Comparison of ENCODE assay signal across 8 mouse cellular contexts in the genomic region with DNA sequence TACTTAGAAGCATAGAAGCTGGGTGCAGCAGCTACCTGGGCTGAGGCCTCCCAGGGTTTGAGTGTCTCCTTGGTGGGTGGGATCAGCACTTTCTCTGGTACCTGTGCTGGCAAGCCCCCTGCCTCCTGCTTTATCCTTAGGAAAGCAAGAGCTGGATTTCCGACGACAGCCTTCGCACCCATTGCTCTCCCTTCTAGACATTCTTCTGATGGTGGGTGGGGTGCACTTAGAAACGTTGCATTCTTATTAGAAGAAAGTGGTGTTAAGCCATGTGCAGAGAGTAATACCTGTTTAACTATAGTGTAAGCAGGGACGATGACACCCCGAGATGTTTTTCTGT. TPM values are rescaled to one million over a fixed set of nuclear protein-coding genes. Genes with fewer than 3 reads are reported as not detected.
A peak's percentile ranks its signal among the peaks of the same experiment; 100 is the strongest.
DNase-seq lines count a peak whose midpoint lies in the region; ATAC-seq and TF ChIP-seq lines count a peak whose summit lies in the region.
"Had no signal": no experiment of that assay in that cellular context is flagged by ENCODE, and none has a peak within 500 bp of the region (broad histone marks: within the 10 kb centered on the region; RNA-seq: fewer than 3 reads in every experiment).

No protein-coding gene starts in this region.

- WGBS in forebrain, postnatal 0 days = 8% methylated on average over 6 of the region's 6 CpGs
- WGBS in liver, embryonic 11.5 days = 33% methylated on average over 6 of the region's 6 CpGs
- WGBS in stomach, embryonic 16.5 days = 21% methylated on average over 6 of the region's 6 CpGs

- ATAC-seq in megakaryocyte, adult 5-6 weeks (ENCODE audit: poor library complexity, severe bottlenecking) = no peak
- no peak for ATAC-seq in forebrain, postnatal 0 days
- ATAC-seq in liver, embryonic 11.5 days (replicated peaks; ENCODE audit: low FRiP score) = no peak
- ATAC-seq in stomach, embryonic 16.5 days (ENCODE audit: insufficient read depth, low FRiP score) = no peak

- H3K4me3 ChIP-seq in megakaryocyte, embryonic 14.5 days (replicated peaks) = peak overlapping the region; percentile 99
- peak overlapping the region; percentile 85 for H3K4me3 ChIP-seq in forebrain, postnatal 0 days (ENCODE audit: low read depth, low read length)
- peak overlapping the region; percentile 65 for H3K4me3 ChIP-seq in liver, embryonic 11.5 days (ENCODE audit: low read depth, low read length)
- peak overlapping the region; percentile 89 for H3K4me3 ChIP-seq in stomach, embryonic 16.5 days (replicated peaks; ENCODE audit: low read length)

- peaks cover 39% of the 10 kb centered on the region for H3K36me3 ChIP-seq in megakaryocyte, embryonic 14.5 days (replicated peaks; ENCODE audit: low read length)
- no peaks in the 10 kb centered on the region for H3K36me3 ChIP-seq in forebrain, postnatal 0 days (ENCODE audit: insufficient read depth)
- H3K36me3 ChIP-seq in liver, embryonic 11.5 days (ENCODE audit: control insufficient read depth, insufficient read depth, low read length) = no peaks in the 10 kb centered on the region; the same call in 1 of the 2 replicates
- H3K36me3 ChIP-seq in stomach, embryonic 16.5 days (ENCODE audit: control insufficient read depth, insufficient read depth, low read length) = no peaks in the 10 kb centered on the region

- DNase-seq in forebrain, postnatal 0 days = no peak
- DNase-seq in liver, embryonic 11.5 days (ENCODE audit: low spot score) = no peak
- no peak for DNase-seq in spleen, postnatal 36 days (ENCODE audit: low spot score in 2 of 2)
- DNase-seq in right cerebral cortex, adult 2 months (ENCODE audit: low spot score in 2 of 2) = no peak
- DNase-seq: thymus, postnatal 36 days had no signal

- peaks cover 52% of the 10 kb centered on the region for H3K4me1 ChIP-seq in megakaryocyte, embryonic 14.5 days
- H3K4me1 ChIP-seq in forebrain, postnatal 0 days (ENCODE audit: insufficient read depth) = 0 out of 2 replicates have a peak, but pooled peaks cover 8% of the 10 kb centered on the region
- no peaks in the 10 kb centered on the region; the same call in 1 of the 2 replicates for H3K4me1 ChIP-seq in liver, embryonic 11.5 days (replicated peaks; ENCODE audit: control insufficient read depth, insufficient read depth, low read length)
- H3K4me1 ChIP-seq in stomach, embryonic 16.5 days (ENCODE audit: control insufficient read depth, insufficient read depth, low read length) = peaks cover 12% of the 10 kb centered on the region

- H3K27me3 ChIP-seq in megakaryocyte, embryonic 14.5 days (replicated peaks) = peaks cover 6% of the 10 kb centered on the region
- H3K27me3 ChIP-seq in forebrain, postnatal 0 days (ENCODE audit: insufficient read depth, low read length) = no peaks in the 10 kb centered on the region
- H3K27me3 ChIP-seq in liver, embryonic 11.5 days (replicated peaks; ENCODE audit: control insufficient read depth, insufficient read depth, low read length) = peaks cover 3% of the 10 kb centered on the region
- no peaks in the 10 kb centered on the region for H3K27me3 ChIP-seq in stomach, embryonic 16.5 days (ENCODE audit: control insufficient read depth, insufficient read depth, low read length)

- H3K9ac ChIP-seq in forebrain, postnatal 0 days = peak overlapping the region; percentile 70
- peak overlapping the region; percentile 6; the same call in 1 of the 2 replicates for H3K9ac ChIP-seq in liver, embryonic 11.5 days (ENCODE audit: low read depth, low read length)
- peak overlapping the region; percentile 94 for H3K9ac ChIP-seq in stomach, embryonic 16.5 days (ENCODE audit: low read length)

- TF ChIP-seq CTCF in forebrain, postnatal 0 days (IDR thresholded peaks at IDR 0.05; ENCODE audit: low read depth) = no peak

- no peaks in the 10 kb centered on the region for H3K9me3 ChIP-seq in megakaryocyte, embryonic 14.5 days
- no peaks in the 10 kb centered on the region for H3K9me3 ChIP-seq in forebrain, postnatal 0 days (ENCODE audit: low read length)
- H3K9me3 ChIP-seq in liver, embryonic 11.5 days (ENCODE audit: control insufficient read depth, low read length) = no peaks in the 10 kb centered on the region
- no peaks in the 10 kb centered on the region for H3K9me3 ChIP-seq in stomach, embryonic 16.5 days (replicated peaks; ENCODE audit: control insufficient read depth, low read length)

- H3K27ac ChIP-seq in forebrain, postnatal 0 days (ENCODE audit: low read depth, low read length) = no peak overlapping the region
- no peak overlapping the region for H3K27ac ChIP-seq in liver, embryonic 11.5 days (ENCODE audit: low read depth, low read length)
- H3K27ac ChIP-seq in stomach, embryonic 16.5 days (ENCODE audit: low read length) = no peak overlapping the region

- H3K4me2 ChIP-seq in forebrain, postnatal 0 days (ENCODE audit: low read depth) = peak overlapping the region; percentile 80
- H3K4me2 ChIP-seq in liver, embryonic 11.5 days = peak overlapping the region; percentile 80
- H3K4me2 ChIP-seq in stomach, embryonic 16.5 days (ENCODE audit: low read depth, low read length) = peak overlapping the region; percentile 61

RNA-seq across cellular contexts. Expression of gene Plpp3, which starts 2.4 kb away (rescaled TPM):
- polyA plus RNA-seq in megakaryocyte, embryonic 14.5 days (2012; ENCODE audit: insufficient read depth, low replicate concordance) = 4.2 and 6.9 TPM in 2 replicates
- 0.29 and 0.48 TPM in 2 replicates for total RNA-seq in megakaryocyte, adult 5-6 weeks (2015)
- total RNA-seq in megakaryocyte, adult 5-6 weeks (2017) = 0.29 and 0.37 TPM in 2 replicates
- total RNA-seq in forebrain, postnatal 0 days (2014; rRNA removed) = 64.8 and 87.3 TPM in 2 replicates
- polyA plus RNA-seq in forebrain, postnatal 0 days (2015; fragmentation: Nextera tagmentation; extraction: Ambion mirVana) = 82.8 and 117 TPM in 2 replicates
- polyA plus RNA-seq in liver, embryonic 11.5 days (2014; fragmentation: Nextera tagmentation; extraction: Ambion mirVana) = 29.5 TPM in 2 replicates
- polyA plus RNA-seq in stomach, embryonic 16.5 days (2015; fragmentation: Nextera tagmentation; extraction: Ambion mirVana) = 65.3 and 69.9 TPM in 2 replicates

RNA-seq across cellular contexts. Expression of gene Prkaa2, which starts 49.8 kb away (rescaled TPM):
- 0.02 and 0.27 TPM in 2 replicates for polyA plus RNA-seq in megakaryocyte, embryonic 14.5 days (2012; ENCODE audit: insufficient read depth, low replicate concordance)
- not detected in 2 replicates for total RNA-seq in megakaryocyte, adult 5-6 weeks (2015)
- total RNA-seq in megakaryocyte, adult 5-6 weeks (2017) = 0.04 TPM in 1 of 2 replicates, not detected in the other
- total RNA-seq in forebrain, postnatal 0 days (2014; rRNA removed) = 24.2 and 29.1 TPM in 2 replicates
- 10.6 and 14.5 TPM in 2 replicates for polyA plus RNA-seq in forebrain, postnatal 0 days (2015; fragmentation: Nextera tagmentation; extraction: Ambion mirVana)
- polyA plus RNA-seq in liver, embryonic 11.5 days (2014; fragmentation: Nextera tagmentation; extraction: Ambion mirVana) = 0.56 and 0.99 TPM in 2 replicates
- polyA plus RNA-seq in stomach, embryonic 16.5 days (2015; fragmentation: Nextera tagmentation; extraction: Ambion mirVana) = 2.5 and 3.0 TPM in 2 replicates

Comparison
In these comparisons a context has a peak if more than half of its experiments do, and no peak if none do; other contexts are left out.
1. H3K9ac ChIP-seq: peak in every context shown above with its lines; median percentile 94 in stomach, embryonic 16.5 days; 70 in forebrain, postnatal 0 days; 6 in liver, embryonic 11.5 days.